Mouse (Mus musculus) kidney, postnatal 10 days (tissue): ENCODE results near the gene Atp6v1e1.

Source experiments
- DNase-seq: peaks from one replicate; pipeline ENCODE4 v3.0.0; 2021; ENCODE audit warnings: mixed read lengths

The Atp6v1e1 gene

GRCm38 (mm10) chr6:120761151-120761550 is 61.4 kb downstream of the Atp6v1e1 start:
- DNase-seq = no peak

GRCm38 (mm10) chr6:120746416-120746815 is 76.2 kb downstream of the Atp6v1e1 start:
- no peak for DNase-seq
